Mouse (Mus musculus): ENCODE results near the gene Acap3. TPM values are rescaled to one million over a fixed set of nuclear protein-coding genes. Genes with fewer than 3 reads are reported as not detected.

The Acap3 gene
- polyA plus RNA-seq, 1 experiment from 2014 or later, result 62.3 TPM

- Histone ChIP-seq H3K4me1 (ENCODE audit: control insufficient read depth, insufficient read depth, low read depth, low read length) (peaks cover 33% of the 10 kb centered on the region), H3K27me3 (replicated peaks; ENCODE audit: control insufficient read depth, insufficient read depth, low read length) (no peaks in the 10 kb centered on the region), H3K9ac (ENCODE audit: low read depth, low read length) (no peak overlapping the region), H3K9me3 (ENCODE audit: control insufficient read depth, low read length) (no peaks in the 10 kb centered on the region), H3K4me2 (ENCODE audit: low read length) (no peak overlapping the region), H3K4me3 (ENCODE audit: low read length) (no peak overlapping the region), H3K27ac (ENCODE audit: low read depth, low read length) (no peak overlapping the region), H3K36me3 (ENCODE audit: control insufficient read depth, insufficient read depth, low read length) (peaks cover 19% of the 10 kb centered on the region)
- ATAC-seq, result no peak
- 70% methylated on average over 2 of the region's 2 CpGs for WGBS
Measured at GRCm38 (mm10) chr4:155851951-155852411, 39.6 kb upstream of the Acap3 start.

DNA sequence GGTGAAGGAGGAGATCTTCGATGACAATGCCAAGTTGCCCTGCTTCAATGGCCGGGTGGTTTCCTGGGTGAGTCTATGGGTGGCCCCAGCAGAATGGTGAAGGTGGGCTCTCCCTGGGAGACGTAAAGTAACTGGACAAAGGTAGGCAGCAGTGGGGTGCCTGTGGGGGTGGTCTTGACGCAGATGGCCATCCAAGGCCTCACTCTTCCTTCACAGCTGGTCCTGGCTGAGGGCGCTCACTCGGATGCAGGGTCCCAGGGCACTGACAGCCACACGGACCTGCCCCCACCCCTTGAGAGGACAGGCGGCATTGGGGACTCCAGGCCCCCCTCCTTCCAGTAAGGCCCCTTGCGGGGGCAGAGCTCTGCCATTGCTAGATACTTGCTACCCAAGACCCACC is 38.2 kb upstream of the Acap3 start:
- no peak overlapping the region for H3K4me3 ChIP-seq (ENCODE audit: low read length)
- no peaks in the 10 kb centered on the region for H3K27me3 ChIP-seq (replicated peaks; ENCODE audit: control insufficient read depth, insufficient read depth, low read length)
- no peak overlapping the region for H3K9ac ChIP-seq (ENCODE audit: low read depth, low read length)
- H3K27ac ChIP-seq (ENCODE audit: low read depth, low read length), result no peak overlapping the region
- H3K4me2 ChIP-seq (ENCODE audit: low read length), result no peak overlapping the region
- ATAC-seq, result no peak
- no peaks in the 10 kb centered on the region for H3K9me3 ChIP-seq (ENCODE audit: control insufficient read depth, low read length)
- H3K36me3 ChIP-seq (ENCODE audit: control insufficient read depth, insufficient read depth, low read length), result peaks cover 23% of the 10 kb centered on the region
- H3K4me1 ChIP-seq (ENCODE audit: control insufficient read depth, insufficient read depth, low read depth, low read length), result peaks cover 27% of the 10 kb centered on the region
- 89% methylated on average over 9 of the region's 9 CpGs for WGBS

DNA sequence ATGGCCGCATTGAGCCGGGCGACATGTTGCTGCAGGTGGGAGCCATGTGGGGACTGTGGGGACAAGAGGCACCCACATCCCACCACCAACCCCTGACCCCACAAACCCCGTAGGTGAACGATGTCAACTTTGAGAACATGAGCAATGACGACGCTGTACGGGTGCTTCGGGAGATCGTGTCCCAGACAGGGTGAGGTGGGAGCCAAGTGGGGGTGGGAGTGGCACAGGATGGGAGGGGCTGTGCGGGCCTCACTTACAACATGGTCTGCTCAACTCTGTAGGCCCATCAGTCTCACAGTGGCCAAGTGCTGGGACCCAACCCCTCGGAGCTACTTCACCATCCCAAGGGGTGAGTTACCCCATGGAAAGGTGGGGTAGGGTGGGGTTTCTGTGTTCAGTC is 36.6 kb upstream of the Acap3 start:
- WGBS, result 99% methylated on average over 12 of the region's 12 CpGs
- no peak overlapping the region for H3K4me3 ChIP-seq (ENCODE audit: low read length)
- H3K4me2 ChIP-seq (ENCODE audit: low read length), result no peak overlapping the region
- no peak for ATAC-seq
- H3K36me3 ChIP-seq (ENCODE audit: control insufficient read depth, insufficient read depth, low read length), result peaks cover 32% of the 10 kb centered on the region
- H3K9ac ChIP-seq (ENCODE audit: low read depth, low read length), result no peak overlapping the region
- no peaks in the 10 kb centered on the region for H3K9me3 ChIP-seq (ENCODE audit: control insufficient read depth, low read length)
- no peaks in the 10 kb centered on the region for H3K27me3 ChIP-seq (replicated peaks; ENCODE audit: control insufficient read depth, insufficient read depth, low read length)
- no peak overlapping the region for H3K27ac ChIP-seq (ENCODE audit: low read depth, low read length)
- H3K4me1 ChIP-seq (ENCODE audit: control insufficient read depth, insufficient read depth, low read depth, low read length), result peaks cover 12% of the 10 kb centered on the region

DNA sequence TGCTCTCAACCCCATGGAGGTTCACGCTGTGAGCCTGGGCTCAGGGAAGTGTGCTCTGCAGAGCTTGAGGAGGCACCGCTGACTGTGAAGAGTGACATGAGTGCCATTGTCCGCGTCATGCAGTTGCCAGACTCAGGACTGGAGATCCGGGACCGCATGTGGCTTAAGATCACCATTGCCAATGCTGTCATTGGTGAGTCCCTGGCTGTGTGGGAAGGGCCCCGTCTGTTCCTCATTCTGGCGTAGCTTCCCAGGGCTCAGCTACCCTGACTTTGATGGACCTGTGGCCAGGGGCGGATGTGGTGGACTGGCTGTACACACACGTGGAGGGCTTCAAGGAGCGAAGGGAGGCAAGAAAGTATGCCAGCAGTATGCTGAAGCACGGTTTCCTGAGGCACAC is 35.6 kb upstream of the Acap3 start:
- Histone ChIP-seq H3K27me3 (replicated peaks; ENCODE audit: control insufficient read depth, insufficient read depth, low read length) (no peaks in the 10 kb centered on the region), H3K9ac (ENCODE audit: low read depth, low read length) (no peak overlapping the region), H3K36me3 (ENCODE audit: control insufficient read depth, insufficient read depth, low read length) (peaks cover 39% of the 10 kb centered on the region), H3K4me3 (ENCODE audit: low read length) (no peak overlapping the region), H3K4me2 (ENCODE audit: low read length) (no peak overlapping the region), H3K4me1 (ENCODE audit: control insufficient read depth, insufficient read depth, low read depth, low read length) (peaks cover 2% of the 10 kb centered on the region; the same call in 1 of the 2 replicates), H3K27ac (ENCODE audit: low read depth, low read length) (no peak overlapping the region), H3K9me3 (ENCODE audit: control insufficient read depth, low read length) (no peaks in the 10 kb centered on the region)
- no peak for ATAC-seq
- WGBS, result 90% methylated on average over 12 of the region's 12 CpGs

- H3K9ac ChIP-seq (ENCODE audit: low read depth, low read length), result no peak overlapping the region
- H3K4me1 ChIP-seq (ENCODE audit: control insufficient read depth, insufficient read depth, low read depth, low read length), result peaks cover 1% of the 10 kb centered on the region; the same call in 1 of the 2 replicates
- ATAC-seq, result no peak
- H3K27ac ChIP-seq (ENCODE audit: low read depth, low read length), result no peak overlapping the region
- no peak overlapping the region for H3K4me3 ChIP-seq (ENCODE audit: low read length)
- no peaks in the 10 kb centered on the region for H3K27me3 ChIP-seq (replicated peaks; ENCODE audit: control insufficient read depth, insufficient read depth, low read length)
- H3K9me3 ChIP-seq (ENCODE audit: control insufficient read depth, low read length), result no peaks in the 10 kb centered on the region
- 84% methylated on average over 3 of the region's 3 CpGs for WGBS
- H3K4me2 ChIP-seq (ENCODE audit: low read length), result no peak overlapping the region
- H3K36me3 ChIP-seq (ENCODE audit: control insufficient read depth, insufficient read depth, low read length), result peaks cover 42% of the 10 kb centered on the region
Measured at GRCm38 (mm10) chr4:155856881-155857280, 34.7 kb upstream of the Acap3 start.

DNA sequence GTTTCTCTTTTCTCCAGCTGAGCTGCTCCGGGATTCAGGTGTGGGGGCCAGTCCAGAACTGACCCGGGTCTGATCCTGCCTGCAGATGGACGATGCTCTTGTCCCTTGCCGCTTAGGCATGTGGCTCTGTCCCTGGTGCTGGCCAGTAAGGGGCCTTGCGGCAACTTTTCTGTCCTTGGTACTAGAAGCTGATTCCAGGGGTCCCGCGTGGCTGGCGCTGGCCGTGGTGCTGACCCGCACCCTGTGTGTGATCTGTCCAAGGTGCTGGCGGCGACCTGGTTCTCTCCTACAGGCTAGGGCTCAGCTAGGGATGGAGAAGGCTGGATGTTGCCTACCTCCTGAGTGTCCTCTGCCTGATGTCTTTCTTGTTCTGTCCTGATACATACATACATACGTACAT is 32.3 kb upstream of the Acap3 start:
- H3K4me3 ChIP-seq (ENCODE audit: low read length), result no peak overlapping the region
- H3K4me1 ChIP-seq (ENCODE audit: control insufficient read depth, insufficient read depth, low read depth, low read length), result no peaks in the 10 kb centered on the region
- no peak overlapping the region for H3K27ac ChIP-seq (ENCODE audit: low read depth, low read length)
- H3K4me2 ChIP-seq (ENCODE audit: low read length), result no peak overlapping the region
- peaks cover 39% of the 10 kb centered on the region for H3K36me3 ChIP-seq (ENCODE audit: control insufficient read depth, insufficient read depth, low read length)
- 40% methylated on average over 13 of the region's 13 CpGs for WGBS
- no peaks in the 10 kb centered on the region for H3K27me3 ChIP-seq (replicated peaks; ENCODE audit: control insufficient read depth, insufficient read depth, low read length)
- H3K9ac ChIP-seq (ENCODE audit: low read depth, low read length), result no peak overlapping the region
- no peaks in the 10 kb centered on the region for H3K9me3 ChIP-seq (ENCODE audit: control insufficient read depth, low read length)
- ATAC-seq, result no peak

DNA sequence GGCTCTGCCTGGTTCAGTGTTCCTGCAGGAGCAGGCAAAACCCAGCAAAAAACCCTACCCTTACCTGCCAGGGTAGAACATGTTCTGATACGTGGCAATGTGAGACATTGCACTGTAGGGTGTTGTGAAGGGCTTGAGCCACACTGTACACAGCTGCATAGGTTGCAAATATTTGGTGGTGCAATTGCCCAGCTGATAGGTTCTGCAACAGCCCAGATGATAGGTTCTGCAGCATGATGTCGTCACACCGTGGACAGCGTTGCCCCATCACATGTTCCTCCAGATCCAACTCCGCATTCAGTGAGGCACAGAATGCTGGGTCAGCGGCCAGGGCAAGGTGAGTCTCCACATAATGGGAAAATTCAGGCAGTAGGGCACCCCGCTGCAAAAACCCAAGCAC is 29.8 kb upstream of the Acap3 start:
- no peaks in the 10 kb centered on the region for H3K4me1 ChIP-seq (ENCODE audit: control insufficient read depth, insufficient read depth, low read depth, low read length)
- peaks cover 42% of the 10 kb centered on the region for H3K36me3 ChIP-seq (ENCODE audit: control insufficient read depth, insufficient read depth, low read length)
- no peak for ATAC-seq
- WGBS, result 94% methylated on average over 7 of the region's 7 CpGs
- no peaks in the 10 kb centered on the region for H3K9me3 ChIP-seq (ENCODE audit: control insufficient read depth, low read length)
- H3K27me3 ChIP-seq (replicated peaks; ENCODE audit: control insufficient read depth, insufficient read depth, low read length), result no peaks in the 10 kb centered on the region
- no peak overlapping the region for H3K4me3 ChIP-seq (ENCODE audit: low read length)
- no peak overlapping the region for H3K4me2 ChIP-seq (ENCODE audit: low read length)
- H3K9ac ChIP-seq (ENCODE audit: low read depth, low read length), result no peak overlapping the region
- H3K27ac ChIP-seq (ENCODE audit: low read depth, low read length), result no peak overlapping the region

DNA sequence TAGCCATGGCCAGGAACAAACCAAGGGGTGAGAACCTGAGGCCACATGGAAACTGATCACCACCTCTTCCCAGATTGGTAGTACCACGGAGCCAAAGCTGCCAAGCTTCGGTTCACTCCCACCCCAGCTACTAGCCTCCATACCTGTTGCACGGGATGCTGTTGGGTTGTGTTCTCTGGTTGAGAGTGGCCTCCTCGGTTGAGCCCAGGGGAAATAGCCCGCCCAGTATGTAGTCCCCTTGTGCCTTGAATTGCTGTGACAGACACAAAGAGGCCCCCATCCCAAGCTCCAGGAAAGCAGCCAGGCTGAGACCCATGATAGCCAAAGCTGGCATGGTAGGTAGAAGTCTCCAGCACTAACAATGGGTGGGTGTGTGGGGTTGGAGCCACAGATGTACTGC is 28.6 kb upstream of the Acap3 start, which contains the start of gene Tas1r3:
Gene Tas1r3 (minus strand): TSS at position 362 of the 400 bp plus-strand sequence.
- Histone ChIP-seq H3K27ac (ENCODE audit: low read depth, low read length) (no peak within 1 kb of the TSS), H3K9me3 (ENCODE audit: control insufficient read depth, low read length) (no peaks in the 10 kb centered on the region), H3K27me3 (replicated peaks; ENCODE audit: control insufficient read depth, insufficient read depth, low read length) (no peaks in the 10 kb centered on the region), H3K4me1 (ENCODE audit: control insufficient read depth, insufficient read depth, low read depth, low read length) (no peaks in the 10 kb centered on the region), H3K9ac (ENCODE audit: low read depth, low read length) (no peak within 1 kb of the TSS), H3K4me3 (ENCODE audit: low read length) (no peak within 1 kb of the TSS), H3K4me2 (ENCODE audit: low read length) (no peak within 1 kb of the TSS), H3K36me3 (ENCODE audit: control insufficient read depth, insufficient read depth, low read length) (peaks cover 40% of the 10 kb centered on the region)
- no peak for ATAC-seq
- WGBS, result 84% methylated on average over 5 of the region's 5 CpGs

GRCm38 (mm10) chr4:155868614-155869298 is 22.9 kb upstream of the Acap3 start:
- Histone ChIP-seq H3K27ac (ENCODE audit: low read depth, low read length) (no peak overlapping the region; the same call in 1 of the 2 replicates), H3K36me3 (ENCODE audit: control insufficient read depth, insufficient read depth, low read length) (peaks cover 25% of the 10 kb centered on the region), H3K9me3 (ENCODE audit: control insufficient read depth, low read length) (no peaks in the 10 kb centered on the region), H3K4me3 (ENCODE audit: low read length) (peak overlapping the region; percentile 72), H3K4me1 (ENCODE audit: control insufficient read depth, insufficient read depth, low read depth, low read length) (peaks cover 14% of the 10 kb centered on the region), H3K27me3 (replicated peaks; ENCODE audit: control insufficient read depth, insufficient read depth, low read length) (no peaks in the 10 kb centered on the region), H3K4me2 (ENCODE audit: low read length) (peak overlapping the region; percentile 96), H3K9ac (ENCODE audit: low read depth, low read length) (peak overlapping the region; percentile 86)
- ATAC-seq, result peak; percentile 68
- WGBS, result 11% methylated on average over 22 of the region's 22 CpGs
